Mouse (Mus musculus) cerebellum, adult 2 months (tissue): ENCODE measurements around the gene Zfc3h1. TPM values are rescaled to one million over a fixed set of nuclear protein-coding genes. Genes with fewer than 3 reads are reported as not detected.

Experiments used
- DNase-seq, 2 experiments: peaks; one replicate each; pipeline ENCODE4 v3.0.0; 2021
- H3K27ac ChIP-seq: fragments of 200-500 bp; 2 replicates; pipeline ENCODE4 v1.5.1; 2012; ENCODE audit warnings: low read length, control low read depth, inconsistent platforms; ENCODE audit not compliant: insufficient read depth
- H3K27me3 ChIP-seq: fragments of 200-500 bp; 2 replicates; pipeline ENCODE4 v1.6.1; 2012; ENCODE audit warnings: inconsistent platforms, mild to moderate bottlenecking, low read length, moderate library complexity; ENCODE audit not compliant: control insufficient read depth, insufficient read depth
- H3K4me1 ChIP-seq: fragments of 200-500 bp; 2 replicates; pipeline ENCODE4 v1.6.1; 2011; ENCODE audit warnings: low read length; ENCODE audit not compliant: control insufficient read depth, insufficient read depth
- H3K4me3 ChIP-seq: fragments of 200-500 bp; replicated peaks from 2 replicates; pipeline ENCODE3; 2011; ENCODE audit warnings: mild to moderate bottlenecking, low read depth, low read length, control low read depth; ENCODE audit not compliant: insufficient read depth
- CTCF ChIP-seq: fragments of 200-500 bp; IDR thresholded peaks from 2 replicates; pipeline ENCODE4 v1.5.1; 2011; ENCODE audit warnings: low read depth, mild to moderate bottlenecking, control low read depth, low read length, moderate library complexity, borderline replicate concordance; ENCODE audit not compliant: insufficient read depth
- POLR2A ChIP-seq: fragments of 200-500 bp; IDR thresholded peaks from 2 replicates; pipeline ENCODE4 v1.6.1; 2011; ENCODE audit warnings: low read length, control low read depth, borderline replicate concordance; ENCODE audit not compliant: insufficient read depth
- WGBS: fragments of 180-500 bp; shearing (Covaris S2); methylation state at CpG from one replicate; pipeline ENCODE4 v1.1.7; 2018; 5-methylcytosine and 5-hydroxymethylcytosine counted together
- polyA plus RNA-seq: library from polyadenylated mRNA; depleted of rRNA; stranded (reverse); fragments of >200 nt; gene quantifications from 2 replicates; pipeline ENCODE4 v1.2.3, GENCODE M21; 2012

The Zfc3h1 gene
- polyA plus RNA-seq, 1 experiment, result 98.8 TPM

GRCm38 (mm10) chr10:115361840-115362622 lies 22.7 kb upstream of the Zfc3h1 start, which contains the start of gene Tmem19:
Gene Tmem19, minus strand, starts transcription at chr10:115362501.
- peak; percentile 97 to 98 for DNase-seq
- H3K4me1 ChIP-seq, result 0 out of 2 replicates have a peak, but pooled peaks cover 3% of the 10 kb centered on the region
- WGBS, result under 1% methylated on average over 47 of the region's 58 CpGs
- peak within 1 kb of the TSS; percentile 17; the same call in 1 of the 2 replicates for H3K27ac ChIP-seq
- H3K4me3 ChIP-seq, result peak within 1 kb of the TSS; percentile 86
- no peak for TF ChIP-seq CTCF
- TF ChIP-seq POLR2A, result peak; percentile 86
- no peaks in the 10 kb centered on the region for H3K27me3 ChIP-seq

- DNase-seq, result no peak
- Histone ChIP-seq H3K4me3 (peak overlapping the region; percentile 56), H3K27me3 (no peaks in the 10 kb centered on the region), H3K27ac (peak overlapping the region; percentile 17; the same call in 1 of the 2 replicates), H3K4me1 (0 out of 2 replicates have a peak, but pooled peaks cover 3% of the 10 kb centered on the region)
- no peak for TF ChIP-seq POLR2A
- no peak for TF ChIP-seq CTCF
- 6% methylated on average over 9 of the region's 9 CpGs for WGBS
Measured at GRCm38 (mm10) chr10:115362623-115362964, 22.2 kb upstream of the Zfc3h1 start.

GRCm38 (mm10) chr10:115363151-115363550 lies 21.6 kb upstream of the Zfc3h1 start:
- no peak overlapping the region for H3K4me3 ChIP-seq
- WGBS, result 90% methylated on average over 4 of the region's 4 CpGs

GRCm38 (mm10) chr10:115381506-115382084 lies 3.2 kb upstream of the Zfc3h1 start:
- H3K4me3 ChIP-seq, result no peak overlapping the region
- 90% methylated on average over 2 of the region's 2 CpGs for WGBS
- peaks cover 7% of the 10 kb centered on the region; the same call in 1 of the 2 replicates for H3K4me1 ChIP-seq
- TF ChIP-seq CTCF, result no peak
- no peak for TF ChIP-seq POLR2A
- no peaks in the 10 kb centered on the region for H3K27me3 ChIP-seq
- H3K27ac ChIP-seq, result no peak overlapping the region
- no peak for DNase-seq

More at GRCm38 (mm10) chr10:115363151-115363550, 21.6 kb upstream of the Zfc3h1 start:
- Histone ChIP-seq H3K27me3 (no peaks in the 10 kb centered on the region), H3K27ac (no peak overlapping the region), H3K4me1 (0 out of 2 replicates have a peak, but pooled peaks cover 3% of the 10 kb centered on the region)
- no peak for TF ChIP-seq CTCF
- TF ChIP-seq POLR2A, result no peak
- DNase-seq, result no peak

GRCm38 (mm10) chr10:115382846-115383643 lies 1.7 kb upstream of the Zfc3h1 start:
- 10% methylated on average over 12 of the region's 12 CpGs for WGBS
- Histone ChIP-seq H3K27me3 (no peaks in the 10 kb centered on the region), H3K4me3 (peak overlapping the region; percentile 83), H3K4me1 (peaks cover 7% of the 10 kb centered on the region; the same call in 1 of the 2 replicates), H3K27ac (no peak overlapping the region)
- TF ChIP-seq CTCF (no peak), POLR2A (no peak)
- no peak for DNase-seq

GRCm38 (mm10) chr10:115383644-115384220 lies 1.0 kb upstream of the Zfc3h1 start:
- DNase-seq, result no peak
- Histone ChIP-seq H3K4me3 (peak overlapping the region; percentile 83), H3K4me1 (peaks cover 7% of the 10 kb centered on the region; the same call in 1 of the 2 replicates), H3K27ac (peak overlapping the region; percentile 96), H3K27me3 (no peaks in the 10 kb centered on the region)
- WGBS, result under 1% methylated on average over 15 of the region's 15 CpGs
- TF ChIP-seq CTCF (no peak), POLR2A (no peak)
